Mouse (Mus musculus) heart, postnatal 0 days (tissue): Measurements from ENCODE around the gene Krtap4-2.

Experiments used
- CTCF ChIP-seq: IDR thresholded peaks from 2 replicates; pipeline ENCODE4 v1.5.1; 2016; ENCODE audit warnings: antibody characterized with exemption, control low read depth, low read depth
- EP300 ChIP-seq: IDR thresholded peaks from 2 replicates; pipeline ENCODE4 v1.6.1; 2016; ENCODE audit warnings: antibody characterized with exemption, low read depth

- TF ChIP-seq CTCF (no peak), EP300 (no peak)
Measured at GRCm38 (mm10) chr11:99620335-99620734, 14.5 kb downstream of the Krtap4-2 start, which contains the start of gene Gm11562.
